Mouse (Mus musculus): ENCODE measurements at regions not wholly inside any gene's neighbourhood (a gene's known extent, or its start where the extent isn't known, plus 50 kb on each side); places are given as distances from the start of the nearest gene placed in this dataset.
"Not testable (repeated sequence)": the region's sequence is repeated elsewhere in the genome, so short reads cannot be mapped to it uniquely, and the experiment has no call there.

DNA sequence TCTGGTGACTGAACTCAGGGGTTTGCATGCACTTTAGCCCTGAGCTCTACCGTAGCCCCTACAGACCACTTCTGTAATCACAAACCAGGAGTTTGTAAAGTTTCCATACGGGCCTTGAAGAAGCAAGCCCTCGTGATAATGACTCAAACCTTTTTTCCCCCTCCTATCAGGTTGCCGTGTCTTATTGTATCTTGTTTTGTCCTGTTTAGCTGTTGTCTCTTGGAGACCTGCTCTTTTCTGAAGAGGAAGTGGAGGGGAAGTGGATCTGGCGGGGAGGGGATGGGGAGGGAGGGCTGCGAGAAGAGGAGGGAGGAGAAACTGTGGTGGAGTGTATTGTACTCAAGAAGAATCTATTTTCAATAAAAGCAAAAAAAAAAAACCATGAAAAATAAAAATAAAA lies 87.0 kb downstream of the Fam43a start:
- no peak for DNase-seq (ENCODE audit: low spot score in 2 of 2)

DNA sequence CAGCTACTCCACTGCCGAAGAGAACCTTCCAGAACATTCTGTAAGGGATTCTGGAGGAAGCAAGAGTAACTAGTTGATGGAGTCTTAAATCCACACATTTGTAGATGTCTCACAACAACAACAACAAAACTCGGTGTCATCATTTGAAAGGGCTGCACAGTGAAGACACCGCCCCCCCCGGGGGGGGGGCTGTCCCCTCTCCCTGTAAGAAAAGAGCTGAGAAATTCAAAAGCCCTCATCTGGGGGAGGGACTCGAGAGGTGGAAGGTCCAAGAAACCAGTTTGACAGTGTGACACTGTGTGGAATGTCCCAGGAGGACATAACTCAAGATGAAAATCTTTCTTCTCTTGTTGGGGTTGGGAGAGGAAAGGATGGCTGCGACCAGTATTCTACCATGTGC lies 87.7 kb downstream of the Fam43a start:
- no peak for DNase-seq (ENCODE audit: low spot score in 2 of 2)

DNA sequence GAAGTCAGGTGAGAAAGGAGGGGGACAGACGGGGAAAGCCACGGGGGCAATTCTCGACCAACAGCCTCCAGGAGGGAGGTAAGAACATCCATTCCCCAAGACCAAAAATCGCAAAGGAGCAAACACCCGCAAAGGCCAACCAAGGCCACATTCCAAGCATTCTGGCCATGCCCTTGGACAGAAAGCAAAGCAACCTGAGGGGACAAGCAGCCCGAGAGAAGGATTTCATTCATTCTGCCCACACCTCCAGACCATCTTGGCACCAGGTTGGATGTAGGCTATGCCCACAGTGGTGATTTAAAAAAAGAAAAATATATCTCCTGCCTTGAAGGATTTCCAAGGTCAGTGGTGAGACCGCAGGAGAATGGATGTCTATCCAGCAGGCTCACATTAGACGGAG lies 88.2 kb downstream of the Fam43a start:
- DNase-seq (ENCODE audit: low spot score in 2 of 2): no peak

DNA sequence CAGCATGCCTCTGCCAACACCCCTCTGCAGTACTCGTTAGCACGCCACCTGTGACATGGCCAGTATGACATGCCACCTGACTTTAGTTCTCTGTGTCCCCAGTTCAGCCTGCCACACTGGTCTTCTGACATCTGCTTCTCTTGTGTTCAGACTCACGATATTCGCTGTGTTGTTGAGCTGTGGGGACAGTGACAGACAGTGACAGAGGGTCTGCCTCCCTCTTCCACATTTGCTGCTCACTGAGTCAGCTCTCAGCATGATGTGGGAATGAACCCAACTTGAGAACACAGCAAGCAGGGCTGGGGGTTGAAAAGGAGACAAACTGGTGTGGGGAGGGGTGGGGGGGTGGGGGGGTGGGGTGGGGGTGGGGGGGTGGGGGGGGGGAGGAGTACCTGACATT lies 91.0 kb downstream of the Fam43a start:
- no peak for DNase-seq (ENCODE audit: low spot score in 2 of 2)

DNA sequence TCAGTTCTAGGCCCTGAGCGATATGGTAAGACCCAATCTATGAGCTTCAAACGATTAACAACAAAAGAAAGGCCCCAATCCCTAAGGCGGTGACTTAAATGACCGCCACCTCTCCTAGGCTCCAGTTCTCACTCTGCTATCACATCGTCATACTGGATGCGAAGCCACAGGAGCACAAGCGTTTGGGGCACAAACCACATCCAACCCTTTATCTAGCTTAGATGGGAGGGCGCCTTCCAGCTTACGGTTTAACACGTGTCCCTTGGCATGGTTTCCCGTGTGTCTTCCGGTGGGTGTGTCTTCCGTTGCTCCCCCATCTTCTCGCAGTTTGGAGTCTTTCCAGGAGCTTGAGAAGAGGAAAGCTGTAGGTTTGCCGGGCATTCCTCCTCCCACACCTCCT lies 92.4 kb downstream of the Fam43a start:
- no peak for DNase-seq (ENCODE audit: low spot score in 2 of 2)

DNA sequence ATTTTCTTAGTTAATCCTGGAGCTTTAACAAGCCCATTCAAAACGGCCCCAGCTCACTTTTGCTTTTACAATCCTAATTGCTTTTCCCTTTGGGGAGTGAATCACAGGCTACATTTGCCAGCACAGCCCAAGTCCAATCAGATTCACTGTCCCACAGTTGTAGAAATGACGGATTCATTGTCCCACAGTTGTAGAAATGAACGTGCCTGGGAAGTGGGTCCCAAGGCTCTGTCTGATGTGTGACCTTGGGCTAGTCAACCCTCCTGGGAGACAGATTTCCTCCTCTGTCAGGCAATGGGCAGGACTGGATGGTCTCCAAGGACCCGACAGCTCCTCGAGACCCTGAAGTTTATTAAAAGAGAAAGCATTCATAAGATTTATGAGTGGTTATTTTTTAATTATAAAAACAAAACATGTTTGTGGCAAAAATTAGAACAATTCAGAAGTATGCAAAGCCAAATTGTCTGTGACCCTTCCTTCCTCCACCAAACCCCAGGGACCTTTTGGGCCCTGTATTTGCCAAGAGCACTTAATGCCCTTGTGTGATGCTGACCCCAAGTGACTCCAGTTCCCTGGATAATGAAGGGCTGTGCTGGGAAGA lies 93.1 kb downstream of the Fam43a start:
- no peak for DNase-seq (ENCODE audit: low spot score in 2 of 2)

DNA sequence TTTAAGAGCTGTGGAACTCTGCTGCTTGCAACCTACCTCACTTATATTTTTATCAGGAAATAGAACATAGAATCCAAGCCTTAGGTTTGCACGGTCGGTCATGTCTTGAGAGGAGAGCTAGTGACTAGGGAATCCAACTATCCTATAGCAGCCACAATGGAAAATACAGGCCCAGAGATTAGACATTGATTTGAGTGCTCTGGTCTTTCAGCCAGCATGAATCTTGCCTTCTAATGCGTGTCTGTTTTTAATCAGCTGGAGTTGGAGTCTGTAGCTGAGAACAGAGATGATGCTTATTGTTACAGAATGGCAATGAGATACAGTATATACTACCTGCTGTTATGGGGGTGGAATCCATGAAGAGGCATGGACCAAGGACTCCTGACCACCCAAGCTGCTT lies 93.7 kb downstream of the Fam43a start:
- no peak for DNase-seq (ENCODE audit: low spot score in 2 of 2)

DNA sequence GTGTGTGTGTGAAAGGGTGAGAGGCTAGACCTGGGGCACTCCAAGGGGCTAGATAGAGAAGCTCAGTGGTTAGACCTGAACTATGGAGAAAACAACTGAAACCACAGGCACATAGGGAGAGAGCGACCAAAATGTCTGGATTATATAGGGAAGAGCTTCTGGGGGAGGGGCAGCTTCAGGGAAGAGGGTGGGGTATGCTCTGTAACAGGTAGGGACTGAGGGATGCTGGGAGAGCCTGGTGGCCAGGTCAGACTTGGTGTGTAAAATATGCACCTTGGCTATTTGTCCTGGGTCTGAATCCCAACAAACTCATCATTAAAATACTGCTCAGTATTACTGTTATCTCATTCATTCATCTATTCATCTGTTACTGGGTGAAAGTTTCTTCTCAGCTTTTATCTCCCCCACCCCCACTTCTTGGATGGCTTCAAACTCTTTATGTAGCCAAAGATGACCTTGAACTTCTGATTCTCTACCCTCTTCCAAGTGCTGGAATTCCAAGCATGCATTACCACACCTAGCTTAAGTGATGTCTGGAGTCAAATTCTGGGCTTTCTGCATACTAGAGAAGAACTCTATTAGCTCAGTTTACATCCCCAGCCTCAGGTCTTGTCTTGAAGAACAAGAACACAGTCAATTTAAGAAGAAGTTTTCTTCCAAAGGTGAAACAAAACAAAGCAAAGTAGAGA lies 94.5 kb downstream of the Fam43a start:
- DNase-seq (ENCODE audit: low spot score in 2 of 2): no peak

DNA sequence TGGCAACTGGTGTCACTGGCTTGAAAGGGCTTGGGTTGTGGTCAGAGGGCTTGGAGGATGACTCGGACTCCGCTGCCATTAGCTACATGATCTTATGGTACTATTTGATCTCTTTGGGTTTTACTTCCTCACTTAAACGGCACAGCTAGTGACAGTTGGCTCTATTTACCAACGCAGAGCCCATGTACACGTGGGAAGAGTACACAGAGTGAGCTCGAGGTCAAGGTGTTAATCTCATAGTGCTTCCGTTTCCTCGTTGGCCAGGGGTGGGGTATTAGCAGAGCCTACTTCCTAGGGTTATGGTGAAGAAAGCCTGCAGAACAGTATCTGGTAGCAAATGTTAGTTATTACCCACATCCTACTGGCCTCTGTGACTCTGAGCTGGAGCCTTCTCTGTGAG lies 96.2 kb downstream of the Fam43a start:
- no peak for DNase-seq (ENCODE audit: low spot score in 2 of 2)

DNA sequence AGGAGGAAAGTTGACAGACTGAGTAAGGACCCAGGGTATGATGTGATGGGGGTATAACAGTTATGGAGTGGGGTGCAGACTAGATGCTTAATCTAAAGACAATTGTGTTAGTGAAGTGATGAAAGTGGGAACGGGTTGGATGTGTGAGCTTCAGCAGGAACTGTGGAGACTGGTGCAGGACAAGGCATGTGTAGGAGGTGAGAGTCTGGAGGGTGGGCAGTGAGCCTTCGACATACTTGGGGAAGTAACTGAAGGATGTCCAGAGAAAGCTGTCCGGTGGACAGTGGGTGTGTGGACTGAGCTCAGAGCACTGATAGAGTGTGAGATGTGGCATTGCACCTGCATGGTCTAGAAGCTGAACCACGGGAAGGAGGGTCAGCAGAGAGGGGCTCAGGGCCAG lies 97.7 kb downstream of the Fam43a start:
- no peak for DNase-seq (ENCODE audit: low spot score in 2 of 2)

DNA sequence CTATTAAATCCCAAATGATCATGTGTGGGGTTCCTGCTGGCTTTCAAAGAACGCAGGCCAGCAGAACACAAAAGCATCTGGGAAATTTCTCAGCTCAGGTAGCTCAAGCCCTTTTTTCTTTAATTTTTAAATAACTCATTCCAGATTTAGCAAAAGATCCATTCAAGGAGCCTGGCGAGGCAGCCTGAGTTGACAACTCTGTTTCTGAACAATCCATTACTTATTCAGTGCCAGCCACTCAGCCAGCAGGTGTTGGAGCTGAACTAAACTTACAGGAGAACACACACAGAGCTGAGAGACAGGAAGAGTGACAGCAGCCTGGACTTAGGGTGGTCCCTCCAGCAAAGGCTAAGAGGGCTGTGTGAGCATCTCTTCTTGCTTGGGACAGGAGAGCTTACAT lies 98.3 kb downstream of the Fam43a start:
- no peak for DNase-seq (ENCODE audit: low spot score in 2 of 2)

DNA sequence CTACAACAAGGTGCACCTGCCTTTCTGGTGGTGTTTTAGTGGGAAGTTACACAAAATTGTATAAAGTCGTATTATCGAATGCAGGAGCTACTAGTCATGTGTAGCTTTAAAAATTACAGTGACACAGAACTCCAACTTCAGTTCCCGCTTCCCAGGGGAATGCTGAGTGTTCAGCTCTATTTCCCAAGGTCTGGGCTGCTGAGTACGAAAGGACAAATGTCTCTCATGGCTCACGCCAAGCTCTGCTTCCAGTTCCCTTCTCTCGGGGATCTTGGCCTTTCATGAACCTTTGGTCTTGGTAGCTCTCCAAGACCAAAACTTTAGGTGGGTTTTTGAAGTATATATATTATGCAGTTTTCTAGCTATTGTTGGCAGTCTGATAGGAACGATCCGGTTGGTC lies 104.3 kb downstream of the Fam43a start:
- DNase-seq (ENCODE audit: low spot score in 2 of 2): no peak

DNA sequence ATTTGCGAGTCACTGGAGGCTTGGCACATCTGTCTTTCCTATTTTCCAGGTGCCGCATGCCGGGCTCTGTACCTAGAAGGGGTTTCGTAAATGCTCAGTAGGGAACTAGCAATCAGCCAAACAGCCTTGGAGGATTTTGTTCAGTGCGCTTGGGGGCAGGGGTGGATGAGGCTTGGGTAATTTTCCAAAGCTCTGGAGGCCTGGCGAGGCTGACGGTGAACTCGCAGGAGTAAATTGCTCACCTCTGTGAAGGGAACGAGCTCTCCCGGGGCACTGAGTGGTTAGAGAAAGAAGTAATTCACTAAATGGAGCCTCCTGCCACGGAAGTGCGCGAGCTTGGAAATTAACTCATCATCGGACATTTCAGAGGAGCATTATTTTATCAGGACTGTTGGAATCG lies 110.0 kb downstream of the Fam43a start:
- DNase-seq (ENCODE audit: low spot score in 2 of 2): no peak

DNA sequence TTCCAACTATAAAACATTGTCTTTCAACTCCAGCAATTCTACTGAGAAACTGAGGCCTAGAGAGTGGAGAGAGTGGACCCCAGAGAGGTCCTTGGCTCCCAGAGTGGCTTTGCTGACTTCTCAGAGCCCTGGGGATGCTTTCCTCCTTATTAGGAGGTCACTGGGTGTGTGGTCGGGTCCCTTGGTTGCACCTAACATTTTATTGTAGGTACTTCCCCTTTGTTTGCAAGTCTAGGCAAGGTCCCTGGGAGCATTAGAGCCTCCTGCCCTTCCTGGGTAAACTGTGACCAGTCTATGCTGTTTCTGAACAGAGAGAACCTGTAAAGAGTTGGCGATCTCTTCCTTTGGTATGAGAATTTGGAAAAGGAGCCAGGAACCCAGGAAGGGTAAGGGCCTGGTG lies 110.5 kb downstream of the Fam43a start:
- no peak for DNase-seq (ENCODE audit: low spot score in 2 of 2)

DNA sequence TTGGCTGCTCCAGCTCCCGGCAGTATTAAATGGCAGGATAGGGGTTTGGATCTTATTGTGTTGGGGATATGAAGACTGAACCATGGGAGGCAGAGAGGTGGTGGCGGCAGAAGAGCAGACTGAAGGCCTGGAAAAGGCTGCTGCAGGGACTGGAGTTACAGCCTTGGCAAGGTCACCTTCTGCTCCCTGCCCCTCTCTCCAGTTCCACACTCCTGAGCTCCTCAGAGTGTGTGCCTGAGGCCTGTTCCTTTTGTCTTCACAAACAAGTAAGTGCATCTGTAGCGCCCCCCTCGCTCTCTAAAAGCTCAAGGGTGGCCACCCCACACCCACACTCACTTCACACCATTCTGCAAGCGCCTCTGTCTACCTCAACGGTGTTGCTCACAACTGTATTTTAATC lies 113.0 kb downstream of the Fam43a start:
- no peak for DNase-seq (ENCODE audit: low spot score in 2 of 2)

DNA sequence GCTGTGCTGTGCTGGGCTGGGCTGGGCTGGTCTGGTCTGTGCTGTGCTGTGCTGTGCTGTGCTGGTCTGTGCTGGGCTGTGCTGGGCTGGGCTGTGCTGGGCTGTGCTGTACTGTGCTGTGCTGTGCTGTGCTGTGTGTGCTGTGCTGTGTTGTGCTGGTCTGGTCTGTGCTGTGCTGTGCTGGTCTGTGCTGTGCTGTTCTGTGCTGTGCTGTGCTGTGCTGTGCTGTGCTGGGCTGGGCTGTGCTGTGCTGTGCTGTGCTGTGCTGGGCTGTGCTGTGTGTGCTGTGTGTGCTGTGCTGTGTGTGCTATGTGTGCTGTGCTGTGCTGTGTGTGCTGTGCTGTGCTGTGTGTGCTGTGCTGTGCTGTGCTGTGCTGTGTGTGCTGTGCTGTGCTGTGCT lies 118.1 kb downstream of the Fam43a start:
- DNase-seq (ENCODE audit: low spot score in 2 of 2): not testable (repeated sequence)

DNA sequence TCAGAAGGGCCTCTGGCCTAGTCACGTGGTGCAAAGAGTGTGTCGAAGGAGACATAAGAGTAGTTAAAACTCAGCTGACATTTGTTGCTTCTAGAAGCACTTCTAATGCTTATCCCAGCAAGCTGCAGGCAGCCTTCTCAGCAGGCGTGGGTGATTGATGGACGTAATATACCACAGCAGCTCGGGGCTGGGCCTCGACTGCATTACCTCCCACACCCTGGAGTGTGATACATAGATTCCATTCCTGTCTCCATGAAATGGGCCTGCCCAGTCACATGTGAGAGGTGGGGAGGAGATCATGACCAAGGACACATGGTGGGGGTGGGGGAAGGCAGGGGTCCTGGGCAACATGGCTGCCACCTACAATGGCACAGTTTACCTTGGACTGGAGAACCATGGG lies 121.3 kb downstream of the Fam43a start:
- no peak for DNase-seq (ENCODE audit: low spot score in 2 of 2)

DNA sequence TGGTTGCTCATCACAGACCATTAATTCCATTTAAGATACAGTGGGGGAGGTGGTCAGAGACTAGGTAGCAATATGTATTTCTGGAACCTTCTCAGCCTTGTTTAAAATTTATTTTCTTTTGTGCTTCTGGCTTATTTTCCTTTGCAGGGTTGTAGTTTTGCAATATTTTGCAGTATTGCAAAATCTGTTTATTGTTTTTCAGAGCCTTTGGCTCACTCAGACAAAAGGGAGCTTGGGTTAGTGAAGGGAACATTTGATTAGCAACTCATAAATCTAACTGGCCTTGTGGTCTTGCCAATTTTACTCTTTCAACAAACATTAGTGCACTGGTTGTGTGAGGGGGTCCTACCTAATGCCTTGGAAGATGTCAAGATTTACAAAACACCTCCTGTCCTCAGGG lies 121.7 kb downstream of the Fam43a start:
- no peak for DNase-seq (ENCODE audit: low spot score in 2 of 2)

DNA sequence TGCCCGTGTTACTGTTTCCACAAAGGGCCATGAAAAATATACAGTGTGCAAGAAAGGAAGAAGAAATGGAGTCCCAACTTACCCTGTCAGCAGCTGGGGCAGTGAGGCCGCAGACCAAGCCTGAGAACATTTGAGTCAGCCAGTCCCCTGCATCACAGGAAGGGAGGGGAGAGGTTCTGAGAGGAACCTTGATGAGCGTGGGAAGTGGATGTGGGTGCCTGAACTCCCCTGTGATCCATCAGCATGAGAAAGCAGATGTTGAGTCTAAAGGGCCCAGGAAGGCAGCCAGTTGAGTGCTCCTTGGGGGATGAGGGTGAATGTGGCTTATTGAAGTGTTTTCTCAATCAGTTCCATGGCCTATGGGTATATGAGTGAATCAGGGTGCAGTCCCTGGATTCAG lies 122.8 kb downstream of the Fam43a start:
- no peak for DNase-seq (ENCODE audit: low spot score in 2 of 2)

DNA sequence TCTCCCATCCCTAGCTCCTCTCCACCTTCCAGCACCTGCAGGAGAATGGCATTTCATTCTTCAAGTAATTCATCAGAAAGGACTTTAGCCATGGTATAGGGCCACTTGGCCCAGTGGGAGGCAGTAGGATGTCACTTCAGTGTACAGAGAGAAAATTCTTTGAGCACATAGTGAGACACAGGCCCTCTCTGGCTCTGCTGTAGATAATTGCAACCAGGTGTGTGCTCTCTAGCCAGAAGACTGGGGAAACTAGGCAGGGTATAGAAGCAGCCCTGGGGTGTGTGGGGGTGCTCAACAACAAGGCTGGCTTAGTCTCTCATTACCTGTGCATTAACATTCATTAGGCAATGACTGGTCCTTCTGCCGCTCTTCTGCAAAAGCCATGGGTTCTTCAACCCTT lies 125.1 kb downstream of the Fam43a start:
- DNase-seq (ENCODE audit: low spot score in 2 of 2): no peak

DNA sequence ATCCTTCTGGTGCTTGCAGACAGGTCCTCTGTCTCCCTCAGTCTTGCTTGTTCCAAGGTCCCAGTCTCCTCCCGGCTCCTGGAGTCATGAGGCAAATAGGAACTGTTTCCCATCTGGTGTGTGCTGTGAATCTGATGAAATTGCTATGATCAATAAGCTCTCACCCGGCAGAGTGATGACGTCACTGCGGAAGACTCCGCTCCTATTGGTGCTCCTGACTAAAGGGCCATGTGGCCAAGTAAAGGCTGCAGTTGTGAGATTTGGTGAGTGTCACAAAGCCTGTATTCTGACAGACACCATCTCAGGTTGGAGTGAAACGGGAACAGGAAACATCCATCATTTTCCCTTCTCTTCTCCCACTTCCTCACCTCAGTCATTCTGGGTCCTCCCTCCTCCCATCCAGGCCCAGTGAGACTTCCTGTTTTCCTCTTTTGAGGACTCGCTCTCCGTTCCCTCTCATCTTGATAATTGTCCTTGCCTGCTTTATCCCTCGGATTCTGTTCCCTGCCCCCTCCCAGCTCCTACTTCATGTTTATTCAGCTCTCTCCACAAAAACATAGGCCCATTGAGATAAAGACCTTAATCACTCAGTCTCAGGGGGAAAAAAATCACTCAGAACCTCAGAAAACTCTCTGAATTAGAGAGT lies 133.4 kb downstream of the Fam43a start:
- no peak for DNase-seq (ENCODE audit: low spot score in 2 of 2)

DNA sequence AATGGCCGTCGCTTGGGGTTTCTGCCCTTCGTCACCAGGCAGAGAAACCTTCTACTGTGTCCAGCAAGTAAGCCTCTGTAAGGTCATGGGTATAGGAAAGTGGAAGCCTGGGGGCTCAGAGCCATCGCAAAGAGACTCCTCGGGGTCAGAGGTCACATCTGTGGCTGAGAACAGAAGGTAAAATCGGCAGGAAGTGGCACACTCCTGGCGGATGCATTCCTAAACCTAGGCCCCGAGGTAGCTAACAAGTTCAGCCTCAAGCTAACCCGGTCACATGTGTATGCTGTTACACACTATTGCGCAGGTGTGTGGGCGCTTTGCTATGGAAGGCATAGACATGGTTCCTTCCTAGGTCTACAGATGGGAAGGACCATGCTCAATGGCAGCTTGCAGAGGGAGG lies 134.0 kb downstream of the Fam43a start:
- DNase-seq (ENCODE audit: low spot score in 2 of 2): no peak

DNA sequence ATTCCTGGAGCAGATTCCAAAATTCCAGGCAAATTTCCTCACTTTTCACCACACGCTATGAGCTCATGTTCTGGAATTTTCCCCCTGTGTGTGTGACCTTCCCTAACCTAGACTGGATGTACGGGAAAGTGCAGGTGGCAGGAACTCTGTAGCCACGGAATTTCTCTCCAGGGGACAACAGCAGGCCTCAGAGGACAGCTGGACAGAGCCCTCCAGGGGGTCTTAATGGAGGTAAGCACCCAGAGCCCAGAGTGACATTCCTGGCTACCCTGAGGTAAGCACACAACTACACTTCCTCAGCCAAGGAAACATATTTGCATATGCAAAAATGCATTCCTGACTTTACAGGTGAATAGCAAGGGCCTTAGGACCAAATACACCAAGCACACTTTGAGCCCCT lies 135.8 kb downstream of the Fam43a start:
- DNase-seq (ENCODE audit: low spot score in 2 of 2): no peak

DNA sequence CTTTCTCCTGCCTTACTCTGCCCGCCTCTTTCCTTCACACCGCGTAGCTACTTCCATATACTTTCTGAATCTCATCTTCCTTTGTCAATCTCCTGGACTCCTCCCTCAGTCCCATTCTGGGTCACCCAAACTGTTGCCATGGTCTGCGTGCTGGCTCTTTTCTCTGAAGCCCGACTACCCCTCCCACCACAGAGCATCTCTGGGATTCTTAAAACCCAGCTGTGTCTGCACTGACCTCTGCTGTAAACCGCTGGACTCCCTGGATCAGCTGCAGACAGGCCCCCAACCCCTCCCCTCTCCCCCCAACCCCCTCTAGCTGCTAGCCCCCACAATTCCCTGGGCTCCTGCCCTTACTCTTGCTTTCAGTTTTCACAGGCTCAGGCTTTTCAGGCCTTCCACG lies 136.4 kb downstream of the Fam43a start:
- DNase-seq (ENCODE audit: low spot score in 2 of 2): no peak

Measured in urinary bladder, postnatal 36 days (tissue).